Mouse (Mus musculus): ENCODE measurements at regions not wholly inside any gene's neighbourhood (a gene's known extent, or its start where the extent isn't known, plus 50 kb on each side); places are given as distances from the start of the nearest gene placed in this dataset.
A peak's percentile ranks its signal among the peaks of the same experiment; 100 is the strongest.
"Not testable (repeated sequence)": the region's sequence is repeated elsewhere in the genome, so short reads cannot be mapped to it uniquely, and the experiment has no call there.

DNA sequence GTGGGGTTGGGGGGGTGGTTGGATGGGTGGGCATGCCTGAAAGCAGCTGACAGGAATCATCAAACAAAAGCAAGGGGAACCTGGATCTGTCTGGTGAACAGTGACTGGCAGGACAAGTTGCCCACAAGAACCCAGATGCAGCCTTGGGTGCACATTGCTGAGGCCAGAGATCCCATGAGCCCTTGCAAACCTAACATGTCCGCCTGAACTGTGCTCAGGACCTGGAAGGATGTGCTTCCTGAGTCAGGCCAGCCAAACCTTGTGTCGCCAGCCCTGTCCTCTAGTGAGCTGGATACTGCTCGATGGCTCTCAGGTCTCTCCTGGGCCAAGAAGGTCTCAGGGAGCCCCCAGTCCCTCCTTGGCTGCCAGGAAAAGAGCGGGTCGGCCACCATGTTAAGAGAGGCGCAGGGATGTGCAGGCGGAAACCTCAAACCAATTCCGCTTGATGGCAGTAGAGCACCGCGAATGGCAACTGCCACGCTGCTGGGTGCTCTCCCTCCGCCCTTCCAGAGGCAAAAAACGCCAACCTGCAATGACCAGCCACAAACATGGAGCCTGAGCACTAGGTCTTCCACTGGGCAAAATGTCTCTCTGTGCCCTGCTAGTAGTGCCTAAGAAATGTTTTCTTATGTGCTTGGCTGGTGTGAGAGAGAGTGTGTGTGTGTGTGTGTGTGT lies 140.2 kb downstream of the Pls3 start:
- not testable (repeated sequence) for ATAC-seq (ENCODE audit: insufficient read depth, low read depth); H3K4me3 ChIP-seq (ENCODE audit: low read depth, low read length); H3K27ac ChIP-seq (ENCODE audit: low read depth); H3K4me1 ChIP-seq (ENCODE audit: control insufficient read depth, insufficient read depth); H3K36me3 ChIP-seq (replicated peaks; ENCODE audit: control insufficient read depth, insufficient read depth, low read length); H3K9me3 ChIP-seq (replicated peaks; ENCODE audit: control insufficient read depth, low read length); H3K9ac ChIP-seq (replicated peaks; ENCODE audit: low read depth, low read length); H3K4me2 ChIP-seq (ENCODE audit: low read depth, low read length); DNase-seq (ENCODE audit: low spot score); H3K27me3 ChIP-seq (ENCODE audit: control insufficient read depth, insufficient read depth, low read length)
- WGBS = 55% methylated on average over 10 of the region's 13 CpGs

- H3K4me2 ChIP-seq (ENCODE audit: low read depth, low read length); H3K27ac ChIP-seq (ENCODE audit: low read depth); DNase-seq (ENCODE audit: low spot score); H3K4me1 ChIP-seq (ENCODE audit: control insufficient read depth, insufficient read depth); H3K4me3 ChIP-seq (ENCODE audit: low read depth, low read length); H3K36me3 ChIP-seq (replicated peaks; ENCODE audit: control insufficient read depth, insufficient read depth, low read length); H3K9ac ChIP-seq (replicated peaks; ENCODE audit: low read depth, low read length); ATAC-seq (ENCODE audit: insufficient read depth, low read depth); H3K27me3 ChIP-seq (ENCODE audit: control insufficient read depth, insufficient read depth, low read length); H3K9me3 ChIP-seq (replicated peaks; ENCODE audit: control insufficient read depth, low read length): not testable (repeated sequence)
- WGBS = 62% methylated on average over 11 of the region's 11 CpGs
Measured at GRCm38 (mm10) chrX:75733651-75734050, 141.3 kb downstream of the Pls3 start.

GRCm38 (mm10) chrX:75729791-75730190 lies 145.2 kb downstream of the Pls3 start:
- not testable (repeated sequence) for H3K4me1 ChIP-seq (ENCODE audit: control insufficient read depth, insufficient read depth); DNase-seq (ENCODE audit: low spot score); H3K4me3 ChIP-seq (ENCODE audit: low read depth, low read length); H3K9ac ChIP-seq (replicated peaks; ENCODE audit: low read depth, low read length); H3K27ac ChIP-seq (ENCODE audit: low read depth); H3K4me2 ChIP-seq (ENCODE audit: low read depth, low read length); ATAC-seq (ENCODE audit: insufficient read depth, low read depth); H3K36me3 ChIP-seq (replicated peaks; ENCODE audit: control insufficient read depth, insufficient read depth, low read length); H3K9me3 ChIP-seq (replicated peaks; ENCODE audit: control insufficient read depth, low read length); H3K27me3 ChIP-seq (ENCODE audit: control insufficient read depth, insufficient read depth, low read length)
- TF ChIP-seq CTCF (IDR thresholded peaks at IDR 0.05; ENCODE audit: low read depth) = peak; percentile 15; the same call in 1 of the 2 replicates
- 48% methylated on average over 8 of the region's 12 CpGs for WGBS

GRCm38 (mm10) chrX:75728507-75728906 lies 146.5 kb downstream of the Pls3 start:
- DNase-seq (ENCODE audit: low spot score) (no peak), ATAC-seq (ENCODE audit: insufficient read depth, low read depth) (no peak)
- Histone ChIP-seq H3K9me3 (replicated peaks; ENCODE audit: control insufficient read depth, low read length) (no peaks in the 10 kb centered on the region), H3K36me3 (replicated peaks; ENCODE audit: control insufficient read depth, insufficient read depth, low read length) (0 out of 2 replicates have a peak, but pooled peaks cover 6% of the 10 kb centered on the region), H3K9ac (replicated peaks; ENCODE audit: low read depth, low read length) (no peak overlapping the region), H3K4me1 (ENCODE audit: control insufficient read depth, insufficient read depth) (no peaks in the 10 kb centered on the region), H3K27ac (ENCODE audit: low read depth) (no peak overlapping the region), H3K4me3 (ENCODE audit: low read depth, low read length) (no peak overlapping the region), H3K27me3 (ENCODE audit: control insufficient read depth, insufficient read depth, low read length) (no peaks in the 10 kb centered on the region), H3K4me2 (ENCODE audit: low read depth, low read length) (no peak overlapping the region)
- TF ChIP-seq EP300 (IDR thresholded peaks at IDR 0.05; ENCODE audit: low read depth) (no peak), CTCF (IDR thresholded peaks at IDR 0.05; ENCODE audit: low read depth) (peak; percentile 27; the same call in 1 of the 2 replicates)
- WGBS = 80% methylated on average over 4 of the region's 4 CpGs

- H3K9me3 ChIP-seq (replicated peaks; ENCODE audit: control insufficient read depth, low read length); H3K27ac ChIP-seq (ENCODE audit: low read depth); ATAC-seq (ENCODE audit: insufficient read depth, low read depth); H3K27me3 ChIP-seq (ENCODE audit: control insufficient read depth, insufficient read depth, low read length); DNase-seq (ENCODE audit: low spot score); H3K9ac ChIP-seq (replicated peaks; ENCODE audit: low read depth, low read length); H3K4me2 ChIP-seq (ENCODE audit: low read depth, low read length); H3K4me1 ChIP-seq (ENCODE audit: control insufficient read depth, insufficient read depth); H3K36me3 ChIP-seq (replicated peaks; ENCODE audit: control insufficient read depth, insufficient read depth, low read length); H3K4me3 ChIP-seq (ENCODE audit: low read depth, low read length): not testable (repeated sequence)
- WGBS = 41% methylated on average over 31 of the region's 39 CpGs
Measured at GRCm38 (mm10) chrX:75723542-75723941, 145.5 kb upstream of the Rab39b start.

DNA sequence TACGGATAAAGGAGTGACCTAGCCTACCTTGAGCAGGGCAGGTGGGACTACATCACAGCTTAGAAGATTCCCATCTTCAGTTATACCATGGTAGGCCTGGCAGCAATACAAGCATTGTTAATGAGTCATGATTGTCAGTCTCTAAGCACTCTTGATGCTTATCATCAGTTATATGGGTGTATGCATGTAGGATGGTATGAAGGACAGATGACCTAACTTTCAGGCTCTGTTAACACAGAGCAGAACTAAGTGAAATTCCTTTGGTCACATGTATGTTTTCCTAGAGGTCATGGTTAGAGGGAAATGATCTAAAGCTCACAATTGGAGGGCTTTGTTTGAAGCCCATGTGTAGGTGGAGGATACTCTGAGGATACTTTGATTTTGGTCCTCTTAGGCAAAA lies 121.9 kb upstream of the Rab39b start:
- Histone ChIP-seq H3K4me1 (ENCODE audit: control insufficient read depth, insufficient read depth) (no peaks in the 10 kb centered on the region), H3K36me3 (replicated peaks; ENCODE audit: control insufficient read depth, insufficient read depth, low read length) (no peaks in the 10 kb centered on the region), H3K9ac (replicated peaks; ENCODE audit: low read depth, low read length) (no peak overlapping the region), H3K4me3 (ENCODE audit: low read depth, low read length) (no peak overlapping the region), H3K27ac (ENCODE audit: low read depth) (no peak overlapping the region), H3K9me3 (replicated peaks; ENCODE audit: control insufficient read depth, low read length) (0 out of 2 replicates have a peak, but pooled peaks cover 3% of the 10 kb centered on the region), H3K4me2 (ENCODE audit: low read depth, low read length) (no peak overlapping the region), H3K27me3 (ENCODE audit: control insufficient read depth, insufficient read depth, low read length) (no peaks in the 10 kb centered on the region)
- ATAC-seq (ENCODE audit: insufficient read depth, low read depth) = no peak
- WGBS = 22% methylated on average over 1 of the region's 1 CpGs
- no peak for TF ChIP-seq CTCF (IDR thresholded peaks at IDR 0.05; ENCODE audit: low read depth)
- TF ChIP-seq EP300 (IDR thresholded peaks at IDR 0.05; ENCODE audit: low read depth) = no peak
- no peak for DNase-seq (ENCODE audit: low spot score)

- H3K4me1 ChIP-seq (ENCODE audit: control insufficient read depth, insufficient read depth); H3K4me3 ChIP-seq (ENCODE audit: low read depth, low read length); H3K9ac ChIP-seq (replicated peaks; ENCODE audit: low read depth, low read length); DNase-seq (ENCODE audit: low spot score); H3K27ac ChIP-seq (ENCODE audit: low read depth); H3K9me3 ChIP-seq (replicated peaks; ENCODE audit: control insufficient read depth, low read length); H3K27me3 ChIP-seq (ENCODE audit: control insufficient read depth, insufficient read depth, low read length); H3K36me3 ChIP-seq (replicated peaks; ENCODE audit: control insufficient read depth, insufficient read depth, low read length); ATAC-seq (ENCODE audit: insufficient read depth, low read depth); H3K4me2 ChIP-seq (ENCODE audit: low read depth, low read length): not testable (repeated sequence)
- whole genome bisulfite sequencing = 94% methylated on average over 8 of the region's 8 CpGs
Measured at GRCm38 (mm10) chrX:75675271-75675670, 97.2 kb upstream of the Rab39b start.

All from heart, postnatal 0 days (tissue).